Mouse (Mus musculus) liver, postnatal 0 days (tissue): Measurements from ENCODE around the gene Sh3bp2.

Experiments
- CTCF ChIP-seq: sonication (generic); IDR thresholded peaks from 2 replicates; pipeline ENCODE4 v1.5.1; 2016; ENCODE audit warnings: antibody characterized with exemption, low read depth
- EP300 ChIP-seq: IDR thresholded peaks from 2 replicates; pipeline ENCODE4 v1.6.1; 2016; ENCODE audit warnings: antibody characterized with exemption, low read depth, mild to moderate bottlenecking

DNA sequence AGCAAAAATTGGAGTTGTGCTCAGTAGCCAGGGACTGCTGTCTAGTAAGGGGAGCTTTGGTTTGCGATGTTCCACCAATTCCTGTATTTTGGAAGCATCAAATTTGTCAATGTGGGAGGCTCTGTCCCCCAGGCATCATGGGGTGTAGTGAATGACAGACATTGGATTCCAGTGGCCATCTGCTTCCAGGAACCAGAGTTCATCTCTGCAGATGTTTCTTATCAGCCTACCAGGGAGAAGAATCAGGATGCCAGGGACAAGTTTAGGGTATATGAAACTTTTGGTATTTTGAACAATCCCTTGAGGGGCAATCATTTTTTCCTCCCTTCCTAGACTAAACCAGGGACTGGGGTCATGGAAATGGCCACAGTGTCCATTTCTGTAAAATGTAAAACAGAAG is 38.2 kb downstream of the Sh3bp2 start:
- TF ChIP-seq CTCF, result no peak
- TF ChIP-seq EP300, result no peak
